Mouse (Mus musculus) layer of hippocampus, postnatal 10 days (tissue): ENCODE measurements around the gene Batf3. TPM values are rescaled to one million over a fixed set of nuclear protein-coding genes. Genes with fewer than 3 reads are reported as not detected.
A peak's percentile ranks its signal among the peaks of the same experiment; 100 is the strongest.
"Not testable (repeated sequence)": the region's sequence is repeated elsewhere in the genome, so short reads cannot be mapped to it uniquely, and the experiment has no call there.

Source experiments
- DNase-seq, 2 experiments: peaks; one replicate each; pipeline ENCODE4 v3.0.0; 2021; ENCODE audit warnings: low spot score in 2 of 2
- total RNA-seq, 2 experiments: library from RNA; stranded (reverse); gene quantifications; 2 replicates each; pipeline ENCODE4 v1.2.3; 2021

Gene Batf3
- total RNA-seq, 2 experiments from 2014 or later, result 0.74 to 1.4 TPM

- DNase-seq, result no peak
Measured at GRCm38 (mm10) chr1:191131692-191132091, 34.0 kb downstream of the Batf3 start.

- DNase-seq, result no peak
Measured at GRCm38 (mm10) chr1:191132240-191132639, 34.6 kb downstream of the Batf3 start.

DNA sequence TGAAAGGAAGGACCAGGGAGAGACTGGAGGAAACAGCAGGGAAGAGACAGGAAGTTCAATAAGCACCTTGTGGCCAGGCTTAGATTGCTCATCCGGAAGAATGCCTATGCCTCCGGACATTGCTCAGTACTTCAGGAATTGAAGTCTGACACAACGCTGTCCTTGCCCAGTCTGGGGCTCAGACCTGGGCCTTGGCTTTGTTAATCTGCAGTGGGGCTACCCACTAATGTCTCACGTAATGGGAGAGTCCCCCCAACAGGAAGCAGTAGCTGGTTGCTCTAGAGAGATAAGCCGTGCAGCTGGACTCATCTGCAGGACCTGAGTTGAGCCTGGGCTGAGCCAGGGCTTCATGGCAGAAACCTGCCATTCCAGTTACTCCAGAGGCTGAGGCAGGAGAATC lies 35.3 kb downstream of the Batf3 start:
- DNase-seq, result no peak

DNA sequence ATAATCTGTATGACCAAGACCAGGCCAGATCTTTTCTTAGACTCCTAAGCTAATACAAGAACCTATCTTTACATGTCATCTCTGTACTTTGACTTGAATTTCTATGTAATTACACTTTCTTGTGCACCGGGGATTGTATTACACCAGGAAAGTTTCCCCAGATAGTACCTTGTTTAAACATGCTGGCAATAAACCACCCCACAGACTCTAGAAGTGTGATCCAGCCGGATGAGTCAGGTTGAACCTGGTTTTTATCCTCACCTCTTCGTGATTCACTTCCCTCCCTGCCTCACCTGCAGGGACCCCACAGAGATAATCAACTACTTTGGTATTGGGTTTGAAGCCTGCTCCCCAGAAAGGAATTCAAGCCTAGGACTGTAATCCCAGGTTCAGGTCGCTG lies 37.8 kb downstream of the Batf3 start:
- no peak for DNase-seq

GRCm38 (mm10) chr1:191138436-191138835 lies 40.8 kb downstream of the Batf3 start:
- no peak for DNase-seq

- no peak for DNase-seq
Measured at GRCm38 (mm10) chr1:191138874-191139495, 41.3 kb downstream of the Batf3 start.

- DNase-seq, result no peak
Measured at GRCm38 (mm10) chr1:191140983-191141382, 43.3 kb downstream of the Batf3 start.

- not testable (repeated sequence) for DNase-seq
Measured at GRCm38 (mm10) chr1:191149489-191149888, 51.8 kb downstream of the Batf3 start.

- DNase-seq, result no peak
Measured at GRCm38 (mm10) chr1:191150924-191151605, 53.4 kb downstream of the Batf3 start.

DNA sequence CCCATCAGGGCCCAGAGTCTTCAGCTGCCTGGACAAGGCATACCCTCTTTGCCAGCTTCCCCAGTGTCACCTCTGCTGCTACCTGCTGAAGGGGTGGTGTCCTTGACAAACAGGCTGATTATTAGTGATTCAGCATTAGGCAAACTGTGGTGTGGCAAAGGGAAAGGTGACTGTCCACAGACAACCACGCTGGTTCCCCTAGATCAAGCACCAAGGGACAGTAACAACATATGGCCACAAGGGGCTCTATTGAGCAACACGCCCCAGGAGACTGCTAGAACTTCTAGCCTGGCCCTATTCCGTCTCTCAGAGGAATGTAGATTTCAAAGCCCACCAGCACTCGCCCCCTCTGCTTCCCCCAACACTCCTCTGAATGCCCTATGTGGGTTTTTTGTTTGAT lies 55.4 kb downstream of the Batf3 start:
- DNase-seq, result peak; percentile 44 to 55

GRCm38 (mm10) chr1:191154314-191154713 lies 56.7 kb downstream of the Batf3 start:
- DNase-seq, result no peak

Other genes starting within 250 kb of the Batf3 start
- gene Rps6kc1, start 186.1 kb upstream of the Batf3 start, total RNA-seq, result 10 to 100 TPM; 59.9 to 66.0 TPM
- 10 to 100 TPM; 47.9 to 50.6 TPM for gene Angel2, start 172.7 kb upstream of the Batf3 start, total RNA-seq
- gene Vash2, start 118.6 kb upstream of the Batf3 start, total RNA-seq, result 10 to 100 TPM; 14.9 to 15.2 TPM
- gene Flvcr1, start 71.7 kb upstream of the Batf3 start, total RNA-seq, result 10 to 100 TPM; 20.1 to 26.2 TPM
- gene Spata45, start 61.2 kb upstream of the Batf3 start, total RNA-seq, result not detected
- 10 to 100 TPM; 27.5 to 35.0 TPM for gene Tatdn3, start 34.9 kb upstream of the Batf3 start, total RNA-seq
- gene Nsl1, start 34.8 kb upstream of the Batf3 start, total RNA-seq, result 1 to 10 TPM; 1.6 to 2.2 TPM
- gene Fam71a, start 67.0 kb downstream of the Batf3 start, total RNA-seq, result not detected
- under 1 TPM; 0.27 to 0.73 TPM for gene Atf3, start 120.2 kb downstream of the Batf3 start, total RNA-seq
- gene Nenf, start 220.3 kb downstream of the Batf3 start, total RNA-seq, result 10 to 100 TPM; 74.6 to 89.2 TPM
- 10 to 100 TPM; 12.1 to 12.8 TPM for gene Tmem206, start 228.1 kb downstream of the Batf3 start, total RNA-seq